Mouse (Mus musculus) ES-E14 (cell line): ENCODE results near the gene Htr1f.

Source experiments
- CHD2 ChIP-seq: IDR thresholded peaks from 2 replicates; pipeline ENCODE4 v1.6.1; 2014; ENCODE audit warnings: mild to moderate bottlenecking, low read depth, low read length, inconsistent platforms
- HCFC1 ChIP-seq: IDR thresholded peaks from 2 replicates; pipeline ENCODE4 v1.6.1; 2012; ENCODE audit warnings: low read length, inconsistent platforms, borderline replicate concordance; ENCODE audit not compliant: insufficient read depth
- ZNF384 ChIP-seq: IDR thresholded peaks from 2 replicates; pipeline ENCODE4 v1.6.1; 2012; ENCODE audit warnings: low read depth, low read length, inconsistent platforms

DNA sequence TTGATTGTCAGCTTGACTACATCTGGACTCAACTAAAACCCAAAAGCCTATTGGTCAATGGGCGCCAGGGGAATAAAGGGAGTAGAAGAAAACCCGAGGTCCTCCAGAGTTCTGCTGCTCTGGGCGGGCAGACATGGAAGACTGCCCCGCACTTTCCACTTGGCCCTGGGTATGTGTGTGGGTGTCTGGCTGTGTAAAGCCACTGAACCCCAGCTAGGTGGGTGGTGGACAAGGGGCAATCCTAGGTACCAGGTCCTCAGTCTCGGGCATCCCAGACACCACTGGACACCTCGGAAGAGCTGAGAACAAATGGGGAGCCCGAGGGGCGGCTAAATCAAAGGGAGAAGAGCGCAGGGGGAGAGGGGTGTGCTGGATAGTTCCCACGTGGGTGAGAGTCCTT lies 196.9 kb downstream of the Htr1f start:
- TF ChIP-seq ZNF384 (no peak), CHD2 (no peak), HCFC1 (no peak)
